Mouse (Mus musculus) embryonic fibroblast, embryonic 13.5 days (primary cell): ENCODE results near the gene Lmod3.

Source experiments
- CTCF ChIP-seq: IDR thresholded peaks from 2 replicates; pipeline ENCODE4 v1.5.1; 2011; ENCODE audit warnings: mild to moderate bottlenecking, control low read depth, low read length, moderate library complexity, borderline replicate concordance; ENCODE audit not compliant: insufficient read depth
- POLR2A ChIP-seq: IDR thresholded peaks from 2 replicates; pipeline ENCODE4 v1.6.1; 2011; ENCODE audit warnings: low read depth, mild to moderate bottlenecking, control low read depth, low read length, moderate library complexity

GRCm38 (mm10) chr6:97302303-97302702 lies 49.7 kb upstream of the Lmod3 start:
- no peak for TF ChIP-seq CTCF
- TF ChIP-seq POLR2A = no peak
